Mouse (Mus musculus) lung, postnatal 0 days (tissue): ENCODE measurements around the gene Dhx35.

ENCODE experiments used
- CTCF ChIP-seq: IDR thresholded peaks from 2 replicates; pipeline ENCODE4 v1.5.1; 2016; ENCODE audit warnings: antibody characterized with exemption, mild to moderate bottlenecking
- EP300 ChIP-seq: IDR thresholded peaks from 2 replicates; pipeline ENCODE4 v1.6.1; 2016; ENCODE audit warnings: antibody characterized with exemption, mild to moderate bottlenecking, control low read depth

GRCm38 (mm10) chr2:158864126-158864458, 69.5 kb downstream of the Dhx35 start:
- TF ChIP-seq CTCF: no peak
- TF ChIP-seq EP300: no peak
